Mouse (Mus musculus) liver, embryonic 16.5 days (tissue): ENCODE data around the gene Ccdc142. TPM values are rescaled to one million over a fixed set of nuclear protein-coding genes. Genes with fewer than 3 reads are reported as not detected.

Experiments used
- ATAC-seq: fragments of 200-750 bp; cut with Nextera tagmentation; 2 replicates; pipeline ENCODE4 v1.8.0; 2017; ENCODE audit warnings: low read depth, mild to moderate bottlenecking, moderate number of reproducible peaks, moderate library complexity
- H3K27ac ChIP-seq: fragments of 300-500 bp; sonication (generic); 2 replicates; pipeline ENCODE4 v1.5.1; 2014; ENCODE audit warnings: mild to moderate bottlenecking, low read length
- H3K27me3 ChIP-seq: fragments of 300-500 bp; sonication (generic); 2 replicates; pipeline ENCODE4 v1.6.1; 2014; ENCODE audit warnings: low read depth, low read length, mixed read lengths; ENCODE audit not compliant: control insufficient read depth, insufficient read depth
- H3K36me3 ChIP-seq: fragments of 300-500 bp; sonication (generic); 2 replicates; pipeline ENCODE4 v1.6.1; 2014; ENCODE audit warnings: mild to moderate bottlenecking; ENCODE audit not compliant: control insufficient read depth, insufficient read depth
- H3K4me1 ChIP-seq: fragments of 300-500 bp; sonication (generic); 2 replicates; pipeline ENCODE4 v1.6.1; 2014; ENCODE audit warnings: low read depth, low read length, mixed read lengths; ENCODE audit not compliant: control insufficient read depth
- H3K4me2 ChIP-seq: fragments of 300-500 bp; sonication (generic); 2 replicates; pipeline ENCODE4 v1.6.1; 2014; ENCODE audit warnings: low read depth, low read length, mixed read lengths
- H3K4me3 ChIP-seq: fragments of 300-500 bp; sonication (generic); 2 replicates; pipeline ENCODE4 v1.5.1; 2014; ENCODE audit warnings: low read depth, mild to moderate bottlenecking, low read length
- H3K9ac ChIP-seq: fragments of 300-500 bp; sonication (generic); 2 replicates; pipeline ENCODE4 v1.6.1; 2014; ENCODE audit warnings: low read depth, low read length
- H3K9me3 ChIP-seq: fragments of 300-500 bp; sonication (generic); replicated peaks from 2 replicates; pipeline ENCODE4 v1.6.1; 2016; ENCODE audit warnings: low read length; ENCODE audit not compliant: control insufficient read depth
- WGBS: fragments of 180-500 bp; shearing (Covaris S2); extraction: QIAGEN DNeasy Blood & Tissue Kit; methylation state at CpG from one replicate; pipeline ENCODE4 v1.1.7; 2014; ENCODE audit not compliant: insufficient replicate concordance; 5-methylcytosine and 5-hydroxymethylcytosine counted together
- polyA plus RNA-seq: library from polyadenylated mRNA; unstranded; fragments of >200 nt; fragmentation: Nextera tagmentation; extraction: Ambion mirVana; gene quantifications from 2 replicates; pipeline ENCODE4 v1.2.1, GENCODE M21; 2015

Gene Ccdc142
- polyA plus RNA-seq, 1 experiment from 2014 or later: 0.59 TPM

DNA sequence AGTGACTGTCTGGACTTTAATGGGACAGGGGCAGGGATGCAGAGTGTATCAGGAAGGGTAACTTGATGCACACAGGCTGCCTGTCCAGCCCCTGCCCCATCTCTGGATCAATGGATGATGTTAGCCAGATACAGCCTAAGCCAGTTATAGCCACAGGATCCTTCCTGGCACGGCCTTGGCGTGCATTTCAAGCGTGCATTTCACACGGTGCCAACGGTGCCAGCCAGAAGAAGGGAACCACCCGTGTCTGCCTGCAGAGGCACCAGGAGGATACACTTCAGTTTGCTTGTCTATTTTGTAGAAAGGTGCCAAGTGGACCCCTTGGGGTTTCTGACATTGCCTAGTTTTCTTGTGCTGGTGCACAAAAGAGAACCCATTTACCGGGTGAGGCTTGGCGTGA, 38.6 kb downstream of the Ccdc142 start:
- Histone ChIP-seq H3K4me3 (no peak overlapping the region), H3K9me3 (no peaks in the 10 kb centered on the region), H3K27me3 (peaks cover 42% of the 10 kb centered on the region), H3K36me3 (no peaks in the 10 kb centered on the region), H3K27ac (no peak overlapping the region), H3K9ac (no peak overlapping the region), H3K4me1 (peaks cover 15% of the 10 kb centered on the region), H3K4me2 (no peak overlapping the region)
- ATAC-seq: no peak
- 83% methylated on average over 8 of the region's 8 CpGs for whole genome bisulfite sequencing

DNA sequence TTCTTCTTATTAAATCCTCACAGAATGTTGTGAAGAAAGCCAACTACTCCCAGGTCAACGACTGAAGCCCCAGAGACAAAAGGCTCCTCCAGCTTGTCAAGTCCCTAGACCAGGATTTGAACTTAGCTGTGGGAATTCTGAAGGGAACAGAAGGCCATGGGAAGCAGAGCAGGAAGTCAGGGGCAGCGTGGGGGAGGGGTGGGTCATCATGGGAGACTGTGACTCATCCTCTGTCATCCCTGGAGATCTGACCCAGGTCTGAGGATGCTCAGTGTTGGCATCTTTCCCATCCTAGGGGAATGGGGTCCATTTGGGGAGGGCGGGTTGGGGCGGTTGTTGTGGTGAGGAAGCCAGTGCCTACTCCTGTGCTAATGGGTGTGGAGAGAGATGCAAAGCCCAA, 40.2 kb downstream of the Ccdc142 start:
- Histone ChIP-seq H3K4me1 (peaks cover 11% of the 10 kb centered on the region), H3K27ac (no peak overlapping the region), H3K4me2 (no peak overlapping the region)

DNA sequence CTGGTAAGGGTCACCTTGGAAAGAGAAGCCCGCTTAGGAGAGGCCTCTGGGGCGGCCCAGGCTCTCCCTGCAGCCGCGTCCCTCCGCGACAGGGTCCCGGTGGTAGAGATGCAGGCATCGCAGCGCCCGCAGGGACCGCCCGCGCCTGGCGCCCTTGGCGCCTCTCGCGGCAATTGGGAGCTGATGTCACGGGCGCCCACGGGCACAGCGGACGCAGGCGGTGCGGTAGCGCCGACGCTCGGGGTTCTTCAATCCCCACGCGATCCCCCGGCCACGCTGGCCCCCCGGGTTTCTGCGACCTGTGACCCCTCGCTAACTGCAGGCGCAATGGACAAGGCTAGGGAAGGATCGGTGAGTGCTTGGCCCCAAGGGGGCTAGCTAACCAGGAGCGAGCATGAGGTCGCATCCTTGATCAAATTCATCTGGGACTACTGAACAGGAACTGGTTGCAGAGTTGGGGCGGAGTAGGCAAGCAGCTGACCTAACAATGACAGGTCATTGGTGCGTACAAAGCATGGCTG, 40.9 kb downstream of the Ccdc142 start:
- ATAC-seq: no peak
- H3K9me3 ChIP-seq: no peaks in the 10 kb centered on the region
- H3K36me3 ChIP-seq: no peaks in the 10 kb centered on the region
- peaks cover 11% of the 10 kb centered on the region for H3K4me1 ChIP-seq
- WGBS: 12% methylated on average over 41 of the region's 41 CpGs
- H3K27ac ChIP-seq: no peak overlapping the region
- peaks cover 20% of the 10 kb centered on the region for H3K27me3 ChIP-seq
- H3K9ac ChIP-seq: no peak overlapping the region
- peak overlapping the region; percentile 35 for H3K4me2 ChIP-seq
- no peak overlapping the region for H3K4me3 ChIP-seq

More for the DNA sequence above, 40.2 kb downstream of the Ccdc142 start:
- no peaks in the 10 kb centered on the region for H3K36me3 ChIP-seq
- peaks cover 26% of the 10 kb centered on the region for H3K27me3 ChIP-seq
- no peak overlapping the region for H3K4me3 ChIP-seq
- no peak overlapping the region for H3K9ac ChIP-seq
- ATAC-seq: no peak
- H3K9me3 ChIP-seq: no peaks in the 10 kb centered on the region
- 42% methylated on average over 4 of the region's 4 CpGs for WGBS

- ATAC-seq: no peak
- Histone ChIP-seq H3K27me3 (peaks cover 14% of the 10 kb centered on the region), H3K4me1 (peaks cover 6% of the 10 kb centered on the region), H3K4me3 (no peak overlapping the region), H3K9me3 (no peaks in the 10 kb centered on the region), H3K36me3 (no peaks in the 10 kb centered on the region), H3K4me2 (no peak overlapping the region), H3K27ac (no peak overlapping the region), H3K9ac (no peak overlapping the region)
- 54% methylated on average over 11 of the region's 11 CpGs for WGBS
These were observed 41.5 kb downstream of the Ccdc142 start for GRCm38 (mm10) chr6:83142886-83143285.

DNA sequence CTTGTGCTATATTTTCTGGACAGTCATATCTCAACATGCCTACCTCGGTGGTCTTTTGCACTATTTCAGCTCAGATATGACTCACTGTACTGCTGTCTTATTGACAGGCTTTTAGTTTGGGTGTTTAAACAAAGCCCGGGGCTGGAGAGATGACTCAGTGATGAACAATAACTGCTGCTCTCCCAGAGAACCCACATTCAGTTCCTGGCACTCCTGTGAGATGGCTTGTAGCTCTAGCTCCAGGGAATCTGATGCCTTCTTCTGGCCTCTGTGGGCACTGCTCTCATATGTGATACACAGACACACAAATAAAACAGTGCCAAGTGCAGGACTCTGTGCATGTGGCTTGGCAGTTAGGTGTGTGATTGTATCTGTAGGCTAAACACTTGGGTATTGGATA, 43.8 kb downstream of the Ccdc142 start:
- Histone ChIP-seq H3K9ac (no peak overlapping the region), H3K4me3 (no peak overlapping the region), H3K4me1 (no peaks in the 10 kb centered on the region), H3K27ac (no peak overlapping the region), H3K36me3 (no peaks in the 10 kb centered on the region), H3K27me3 (peaks cover 13% of the 10 kb centered on the region), H3K9me3 (no peaks in the 10 kb centered on the region), H3K4me2 (no peak overlapping the region)
- ATAC-seq: no peak
- WGBS: 48% methylated on average over 2 of the region's 2 CpGs

DNA sequence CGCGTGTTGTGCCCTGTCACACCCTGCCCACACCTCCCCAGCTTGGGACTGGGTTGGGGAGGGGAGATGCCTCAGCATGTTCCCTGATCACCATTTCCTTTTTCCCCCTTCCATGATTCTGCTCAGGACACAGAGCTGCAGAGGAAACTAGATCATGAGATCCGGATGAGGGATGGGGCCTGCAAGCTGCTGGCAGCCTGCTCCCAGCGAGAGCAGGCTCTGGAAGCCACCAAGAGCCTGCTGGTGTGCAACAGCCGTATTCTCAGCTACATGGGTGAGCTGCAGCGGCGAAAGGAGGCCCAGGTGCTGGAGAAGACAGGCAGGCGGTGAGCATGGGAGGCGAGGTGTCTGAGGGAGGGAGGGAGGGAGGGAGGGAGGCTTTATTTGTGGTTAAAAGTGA, 44.4 kb downstream of the Ccdc142 start:
- Histone ChIP-seq H3K4me2 (no peak overlapping the region), H3K9ac (no peak overlapping the region), H3K4me3 (no peak overlapping the region), H3K27ac (no peak overlapping the region), H3K9me3 (no peaks in the 10 kb centered on the region), H3K4me1 (no peaks in the 10 kb centered on the region), H3K27me3 (peaks cover 13% of the 10 kb centered on the region), H3K36me3 (no peaks in the 10 kb centered on the region)
- ATAC-seq: no peak
- 49% methylated on average over 9 of the region's 9 CpGs for WGBS

DNA sequence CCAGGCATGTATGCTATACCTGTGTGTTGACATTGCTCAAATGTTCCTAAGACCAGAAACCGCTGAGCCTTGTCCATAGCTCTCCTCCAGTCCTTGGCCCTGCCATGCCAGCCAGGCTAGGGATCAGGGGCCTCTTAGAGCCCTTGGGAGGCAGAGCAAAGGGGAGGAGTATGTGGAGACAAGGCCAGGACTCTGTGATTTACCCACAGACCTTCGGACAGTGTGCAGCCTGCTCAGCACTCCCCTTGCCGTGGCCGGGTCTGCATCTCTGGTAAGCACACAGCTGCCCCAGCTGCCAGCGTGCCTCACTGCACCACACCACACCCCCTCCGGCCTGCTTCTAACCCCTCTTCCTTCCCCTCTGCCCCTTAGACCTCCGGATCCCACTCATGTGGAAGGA, 45.9 kb downstream of the Ccdc142 start:
- WGBS: 45% methylated on average over 7 of the region's 7 CpGs
- no peak overlapping the region for H3K4me3 ChIP-seq
- no peak overlapping the region for H3K4me2 ChIP-seq
- no peaks in the 10 kb centered on the region for H3K4me1 ChIP-seq
- H3K36me3 ChIP-seq: no peaks in the 10 kb centered on the region
- peaks cover 7% of the 10 kb centered on the region for H3K27me3 ChIP-seq
- H3K9ac ChIP-seq: no peak overlapping the region
- H3K27ac ChIP-seq: no peak overlapping the region
- no peaks in the 10 kb centered on the region for H3K9me3 ChIP-seq
- no peak for ATAC-seq

- Histone ChIP-seq H3K4me1 (peaks cover 6% of the 10 kb centered on the region), H3K27me3 (peaks cover 15% of the 10 kb centered on the region), H3K9ac (no peak overlapping the region), H3K9me3 (no peaks in the 10 kb centered on the region), H3K4me2 (no peak overlapping the region), H3K27ac (no peak overlapping the region), H3K4me3 (no peak overlapping the region), H3K36me3 (no peaks in the 10 kb centered on the region)
- 35% methylated on average over 8 of the region's 8 CpGs for WGBS
- ATAC-seq: no peak
These were observed 50.3 kb downstream of the Ccdc142 start for GRCm38 (mm10) chr6:83151721-83152120.

DNA sequence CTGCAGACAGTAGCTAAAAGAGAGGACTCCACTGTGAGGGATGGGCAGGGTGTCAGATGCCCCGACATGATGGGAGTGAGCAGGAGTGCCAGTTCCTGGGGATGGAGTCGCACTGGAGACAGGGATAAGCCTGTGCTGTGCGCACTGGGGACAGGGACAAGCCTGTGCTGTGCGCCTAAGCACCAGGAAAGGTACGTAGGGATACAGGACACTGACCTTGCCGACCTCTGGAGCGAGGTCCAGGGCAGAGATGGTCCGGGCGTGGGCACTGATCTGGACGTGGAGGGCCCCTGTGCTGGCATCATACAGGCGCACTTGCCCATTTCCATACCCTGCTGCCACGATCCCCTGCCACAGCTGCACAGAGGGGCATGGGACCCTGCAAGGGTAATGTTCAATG, 51.6 kb downstream of the Ccdc142 start:
- H3K4me3 ChIP-seq: no peak overlapping the region
- peaks cover 6% of the 10 kb centered on the region for H3K4me1 ChIP-seq
- H3K9me3 ChIP-seq: no peaks in the 10 kb centered on the region
- 0 out of 2 replicates have a peak, but pooled peaks have one; percentile 30 for ATAC-seq
- peaks cover 15% of the 10 kb centered on the region for H3K27me3 ChIP-seq
- H3K4me2 ChIP-seq: no peak overlapping the region
- no peak overlapping the region for H3K27ac ChIP-seq
- H3K36me3 ChIP-seq: no peaks in the 10 kb centered on the region
- WGBS: 72% methylated on average over 12 of the region's 12 CpGs
- H3K9ac ChIP-seq: no peak overlapping the region
